Mouse (Mus musculus) kidney, adult 10 weeks (tissue): ENCODE measurements around the gene Cmbl. TPM values are rescaled to one million over a fixed set of nuclear protein-coding genes. Genes with fewer than 3 reads are reported as not detected.

Experiments
- polyA plus RNA-seq: library from polyadenylated mRNA; stranded (reverse); fragments of 350-450 nt; fragmentation: Illumina TruSeq; extraction: RNeasy Lipid Tissue Mini Kit (QIAGEN cat#74804); gene quantifications from one replicate; pipeline ENCODE4 v1.2.3, GENCODE M21; 2014; ENCODE audit warnings: low read depth, low replicate concordance

Gene Cmbl
- polyA plus RNA-seq: 195 TPM

GRCm38 (mm10) chr15:31565184-31565583, at the start of gene Cmbl:
Gene Cmbl (plus strand): TSS chr15:31565389.

GRCm38 (mm10) chr15:31530659-31531445, 34.3 kb upstream of the Cmbl start, which contains the start of gene March6:
Gene March6 (minus strand): TSS chr15:31531053.

GRCm38 (mm10) chr15:31601646-31602374, 36.6 kb downstream of the Cmbl start, which contains the start of the genes Cct5 and Fam173b:
Gene Cct5 (minus strand): TSS chr15:31601804.
Gene Fam173b (plus strand): TSS chr15:31601852.

Other genes starting within 250 kb of the Cmbl start
- gene Ankrd33b, start 197.7 kb upstream of the Cmbl start, polyA plus RNA-seq: 45.7 TPM
- 6.5 TPM for gene Ropn1l, start 111.7 kb upstream of the Cmbl start, polyA plus RNA-seq
- 137 TPM for gene March6, start 34.3 kb upstream of the Cmbl start, polyA plus RNA-seq
- 85.8 TPM for gene Cct5, start 36.4 kb downstream of the Cmbl start, polyA plus RNA-seq
- 4.5 TPM for gene Fam173b, start 36.5 kb downstream of the Cmbl start, polyA plus RNA-seq